Mouse (Mus musculus) cerebellum, postnatal 4 days (tissue): Measurements from ENCODE around the gene Id1.

Experiments
- DNase-seq, 2 experiments: peaks; one replicate each; pipeline ENCODE4 v3.0.0; 2022; ENCODE audit warnings: low spot score in 2 of 2, mixed read lengths in 1 of 2

The Id1 gene

DNA sequence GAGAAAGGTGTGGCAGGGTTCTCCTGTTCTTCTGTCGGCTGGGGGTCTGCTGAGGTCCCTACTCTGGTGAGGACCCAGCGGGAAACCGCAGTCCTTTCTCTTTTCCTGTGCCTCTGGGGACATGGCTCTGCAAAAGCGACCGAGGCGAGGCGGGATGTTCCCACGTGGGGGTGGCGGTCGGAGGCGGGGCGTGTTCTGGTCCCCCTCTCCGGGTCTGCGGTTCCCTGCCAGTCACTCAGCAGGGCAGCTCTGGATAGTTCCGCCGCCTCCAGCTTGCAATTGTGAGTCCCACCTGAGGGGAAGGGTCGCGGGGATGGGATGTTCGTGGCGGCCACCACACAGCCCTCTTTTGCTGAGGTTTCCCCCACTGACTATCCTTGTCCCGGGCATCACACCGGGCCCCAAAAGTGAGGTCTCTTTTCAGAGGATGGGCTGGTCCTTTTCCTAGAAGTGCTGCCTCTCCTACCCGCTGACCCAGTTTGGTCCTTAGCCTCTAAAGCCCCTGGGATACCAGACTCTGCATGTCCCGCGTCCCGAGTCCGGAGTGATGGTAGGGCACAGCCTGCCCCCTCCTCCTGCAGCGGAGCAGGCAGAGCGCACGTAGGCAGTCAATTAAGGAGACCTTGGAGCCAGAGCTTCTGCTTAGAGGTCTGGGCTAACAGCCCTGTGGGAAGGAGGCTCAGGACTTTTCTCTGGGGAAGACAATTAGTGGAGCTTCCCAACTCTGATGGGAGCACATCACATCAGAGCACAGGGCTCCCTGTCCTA is 18.1 kb downstream of the Id1 start, which contains the start of gene Cox4i2:
Gene Cox4i2 (plus strand): TSS at position 230 of the 768 bp plus-strand sequence.
- DNase-seq, result no peak

DNA sequence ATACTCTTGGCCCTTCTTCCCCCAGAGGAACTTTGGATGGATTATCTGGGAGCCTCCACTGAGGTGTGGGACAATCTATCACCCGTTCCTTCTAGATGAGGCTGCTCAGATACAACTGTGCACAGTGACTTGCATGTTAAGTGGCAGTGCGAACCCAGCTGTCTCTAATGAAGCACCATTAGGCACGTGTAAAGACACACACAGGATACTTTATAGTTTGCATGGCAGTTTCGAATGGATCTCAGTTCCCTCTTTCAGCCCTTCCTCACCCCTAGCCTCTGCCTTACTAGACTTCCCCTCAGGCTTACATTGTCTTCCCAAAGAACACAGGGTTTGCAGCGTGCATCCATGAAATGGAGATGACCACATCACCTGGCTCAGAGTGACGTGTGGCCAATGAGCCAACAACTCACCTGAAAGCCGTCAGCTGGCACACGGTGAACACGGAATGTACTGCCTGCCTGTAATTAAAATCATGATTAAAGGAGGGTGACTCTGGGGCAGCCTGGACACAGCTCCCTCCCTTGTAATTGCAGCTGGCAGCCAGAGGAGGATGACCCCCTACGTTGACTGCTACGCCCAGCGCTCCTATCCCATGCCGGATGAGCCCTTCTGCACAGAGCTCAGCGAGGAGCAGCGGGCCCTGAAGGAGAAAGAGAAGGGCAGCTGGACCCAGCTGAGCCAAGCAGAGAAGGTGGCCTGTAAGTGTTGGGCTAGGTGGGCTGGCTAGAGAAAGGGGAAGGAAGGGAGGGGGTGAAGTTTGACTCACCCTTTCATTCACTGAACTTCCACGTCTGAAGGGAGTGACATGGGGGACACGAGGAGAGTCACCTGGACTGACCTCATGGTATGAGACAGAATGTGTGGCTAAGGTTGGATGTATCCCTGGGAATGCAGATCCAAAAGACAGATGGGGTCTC is 20.7 kb downstream of the Id1 start:
- DNase-seq, result no peak

DNA sequence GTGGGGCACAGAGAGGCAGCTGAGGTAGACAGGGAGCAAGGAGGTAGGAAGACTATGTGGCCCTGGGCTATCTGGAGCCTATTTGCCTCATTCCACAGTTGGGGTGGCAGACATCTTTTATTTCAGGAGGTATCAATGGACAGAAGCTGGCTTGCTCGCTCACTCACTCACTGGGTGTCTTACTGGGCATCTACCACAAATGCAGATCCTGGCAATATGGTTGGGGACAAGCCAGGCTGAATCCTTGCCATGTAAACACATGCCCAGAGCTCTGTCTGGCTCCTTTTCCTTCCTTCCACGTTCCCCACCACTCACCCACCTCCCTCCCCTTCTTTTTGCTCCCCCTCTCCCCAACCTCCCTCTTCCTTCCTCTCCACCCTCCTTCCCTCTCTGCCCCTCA is 21.4 kb downstream of the Id1 start:
- peak in 1 of 2 experiments; percentile 25 for DNase-seq

DNA sequence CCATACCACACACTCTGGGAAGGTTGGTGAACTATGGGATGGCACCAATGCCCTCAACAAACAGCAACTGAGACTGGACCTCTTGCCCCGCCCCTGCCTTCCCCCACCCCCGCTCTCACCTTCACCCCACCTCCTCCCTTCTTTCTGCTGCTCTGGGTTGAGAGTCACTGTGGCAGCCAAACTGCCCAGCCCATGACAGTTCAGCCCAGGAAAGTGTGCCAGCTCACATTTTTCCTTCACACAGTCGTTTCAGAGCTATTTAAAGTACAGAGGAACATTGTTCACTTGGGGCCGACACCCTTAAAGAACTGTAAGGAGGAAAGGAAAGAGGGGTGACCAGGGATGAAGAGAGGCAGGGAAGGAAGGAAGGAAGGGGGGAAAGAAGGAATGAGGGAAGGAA is 22.3 kb downstream of the Id1 start:
- DNase-seq, result no peak

DNA sequence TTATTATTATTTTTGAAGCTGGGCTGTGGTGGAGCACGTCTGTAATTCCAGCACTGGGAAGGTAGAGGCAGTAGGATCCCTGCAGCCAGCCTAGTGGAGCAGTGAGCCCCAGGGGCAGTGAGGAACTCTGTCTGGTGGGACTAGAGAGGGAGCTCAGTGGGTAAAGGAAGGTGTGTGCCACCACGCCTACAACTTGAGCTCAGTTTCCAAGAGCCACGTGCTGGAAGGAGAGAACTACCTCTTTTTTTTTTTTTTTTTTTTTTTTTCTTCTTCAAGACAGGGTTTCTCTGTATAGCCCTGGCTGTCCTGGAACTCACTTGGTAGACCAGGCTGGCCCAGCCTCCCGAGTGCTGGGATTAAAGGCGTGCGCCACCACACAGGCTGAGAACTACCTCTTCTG is 27.3 kb downstream of the Id1 start:
- no peak for DNase-seq

DNA sequence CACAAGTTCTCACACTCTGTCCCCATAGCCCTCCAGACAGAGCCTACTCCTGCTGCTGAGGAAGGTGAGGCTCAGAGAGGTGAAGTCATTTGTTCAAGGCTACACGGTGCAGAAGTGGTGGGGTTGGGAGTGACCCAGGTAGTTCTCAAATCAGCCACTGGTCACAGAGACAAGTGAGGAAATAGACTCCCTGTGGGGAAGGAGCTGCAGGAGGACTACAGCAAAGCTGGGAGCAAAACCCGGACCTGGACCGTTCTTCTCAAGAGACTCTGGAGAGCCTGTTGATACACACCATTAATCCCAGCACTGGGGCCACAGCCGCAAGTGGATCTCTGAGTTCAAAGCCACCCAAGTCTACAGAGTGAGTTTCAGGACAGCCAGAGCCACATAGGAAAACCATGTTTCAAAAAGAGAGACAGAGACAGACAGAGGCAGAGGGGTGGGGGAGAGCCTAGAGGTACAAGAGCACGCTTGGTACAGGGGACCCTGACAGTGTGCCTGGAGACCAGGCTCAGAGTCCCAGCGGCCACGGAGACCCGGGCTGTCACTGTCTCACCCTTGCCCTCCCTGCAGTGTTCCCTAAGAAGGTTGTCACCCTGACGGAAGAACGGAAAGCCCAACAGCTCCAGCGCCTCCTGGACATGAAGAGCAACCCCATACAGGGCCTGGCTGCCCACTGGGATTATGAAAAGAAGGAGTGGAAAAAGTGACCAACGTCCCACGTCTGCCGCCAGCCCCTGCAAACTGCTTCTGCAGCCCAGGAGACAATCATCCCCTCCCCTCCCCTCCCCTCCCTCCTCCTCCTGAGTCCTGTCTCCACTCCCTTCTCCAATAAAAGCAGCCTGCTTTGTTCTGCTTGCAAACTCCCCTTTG is 28.4 kb downstream of the Id1 start:
- no peak for DNase-seq

DNA sequence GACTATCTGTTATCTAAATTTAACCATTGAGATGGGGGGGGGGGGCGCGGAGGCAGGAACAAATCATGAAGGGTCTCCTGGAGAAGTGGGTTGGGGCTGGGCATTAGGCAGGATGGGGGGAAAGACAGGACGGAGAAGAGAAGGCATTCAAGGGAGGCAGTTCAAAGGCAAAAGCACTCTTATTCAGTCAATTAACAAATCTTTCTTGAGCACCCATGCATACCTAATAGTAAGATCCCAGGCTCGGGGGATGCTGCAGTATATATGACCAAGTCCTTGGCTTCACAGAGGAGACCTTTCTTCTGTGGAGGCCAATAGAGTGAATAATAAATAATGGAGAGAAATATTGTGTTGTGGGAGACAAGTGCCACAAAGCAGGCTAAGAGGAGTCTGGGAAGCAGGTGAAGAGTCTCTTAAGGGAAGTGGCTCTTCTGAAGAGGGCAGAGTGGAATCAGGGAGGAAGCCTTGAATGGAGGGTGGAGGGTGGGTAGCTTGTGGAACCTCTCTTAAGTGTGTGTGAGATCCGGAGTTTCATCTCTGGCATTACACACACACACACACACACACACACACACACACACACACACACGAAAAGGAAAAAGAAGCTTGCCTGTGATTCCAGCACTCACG is 29.1 kb downstream of the Id1 start:
- DNase-seq, result no peak

DNA sequence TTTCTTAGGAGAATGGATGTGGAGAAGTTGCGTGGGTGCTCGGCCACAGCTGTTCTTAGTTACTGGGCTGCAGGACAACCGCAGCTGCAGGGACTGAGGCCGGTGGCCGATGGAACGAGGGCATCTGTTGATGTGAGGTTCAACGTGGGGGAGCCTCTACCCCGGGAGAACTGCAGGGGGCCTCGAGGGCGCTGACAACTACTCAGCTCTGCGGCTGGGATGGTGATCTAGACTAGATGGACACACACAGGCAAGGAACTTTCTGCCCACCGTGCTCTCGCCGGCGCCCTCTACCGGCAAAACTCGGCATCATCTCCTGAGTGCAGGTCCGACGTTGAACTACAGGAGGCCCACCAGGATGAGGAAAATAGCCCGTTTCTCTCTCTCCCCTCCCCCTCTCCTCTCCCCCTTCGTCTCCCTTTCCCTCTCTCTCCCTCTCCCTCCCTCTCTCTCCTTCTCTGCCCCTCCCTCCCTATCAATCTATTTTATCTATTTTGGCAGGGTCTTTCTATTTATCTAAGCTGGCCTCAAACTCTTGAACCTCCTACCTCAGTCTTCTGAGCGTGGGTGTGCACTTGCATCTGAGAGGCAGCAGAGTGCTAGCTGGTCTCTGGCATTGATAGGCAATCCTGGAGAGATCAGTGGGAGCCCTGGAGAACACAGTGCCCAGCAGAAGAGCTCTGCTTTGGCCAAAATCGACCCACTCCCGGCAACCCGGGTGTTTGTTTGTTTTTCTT is 30.5 kb downstream of the Id1 start:
- peak; percentile 87 to 93 for DNase-seq

DNA sequence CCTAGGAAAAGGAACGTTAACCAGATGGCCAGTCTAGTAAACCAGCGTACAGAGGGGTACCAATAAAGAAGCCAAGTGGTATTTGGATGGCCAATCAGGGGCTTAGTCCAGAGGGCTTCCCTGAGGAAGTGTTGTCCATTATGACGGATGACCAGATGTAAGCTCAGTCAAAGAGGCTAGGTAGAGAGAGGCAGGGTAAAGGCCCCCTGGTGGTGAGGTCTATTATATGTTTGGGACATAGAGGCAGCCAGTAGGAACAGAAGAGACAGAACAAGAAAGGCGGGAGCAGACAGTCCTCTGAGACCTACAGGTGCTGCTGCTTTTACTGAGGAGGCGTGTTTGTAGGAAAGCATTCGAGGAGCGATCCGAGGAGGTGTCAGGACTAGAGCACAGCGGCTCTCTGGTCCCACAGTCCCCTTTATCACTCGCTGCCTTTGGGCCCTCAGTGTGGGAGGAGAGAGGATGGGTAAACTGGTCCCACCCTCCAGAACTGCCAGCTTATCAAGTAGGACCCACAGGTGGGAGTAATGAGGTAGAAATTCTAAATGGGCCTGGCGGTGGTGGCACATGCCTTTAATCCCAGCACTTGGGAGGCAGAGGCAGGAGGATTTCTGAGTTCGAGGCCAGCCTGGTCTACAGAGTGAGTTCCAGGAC is 31.7 kb downstream of the Id1 start:
- peak in 1 of 2 experiments; percentile 15 for DNase-seq

DNA sequence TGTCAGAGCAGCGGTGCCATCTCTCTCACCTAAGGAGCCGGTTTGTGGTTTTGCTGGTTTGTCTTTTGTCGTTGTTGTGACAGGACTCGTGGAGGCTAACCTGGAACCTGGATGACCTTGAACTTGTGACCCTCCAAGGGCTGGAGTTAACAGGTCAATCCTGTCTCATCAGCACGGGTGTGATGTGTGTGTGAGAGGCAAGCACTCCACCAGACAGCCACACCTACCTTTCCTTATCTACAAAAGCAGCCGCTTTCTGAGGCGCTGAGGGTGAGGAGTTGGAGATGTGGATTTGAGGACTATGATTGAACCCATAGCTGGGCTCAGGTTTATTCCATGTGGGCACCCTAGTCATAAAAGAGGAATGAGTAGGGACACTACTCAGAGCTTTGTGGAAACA is 33.6 kb downstream of the Id1 start:
- DNase-seq, result no peak

DNA sequence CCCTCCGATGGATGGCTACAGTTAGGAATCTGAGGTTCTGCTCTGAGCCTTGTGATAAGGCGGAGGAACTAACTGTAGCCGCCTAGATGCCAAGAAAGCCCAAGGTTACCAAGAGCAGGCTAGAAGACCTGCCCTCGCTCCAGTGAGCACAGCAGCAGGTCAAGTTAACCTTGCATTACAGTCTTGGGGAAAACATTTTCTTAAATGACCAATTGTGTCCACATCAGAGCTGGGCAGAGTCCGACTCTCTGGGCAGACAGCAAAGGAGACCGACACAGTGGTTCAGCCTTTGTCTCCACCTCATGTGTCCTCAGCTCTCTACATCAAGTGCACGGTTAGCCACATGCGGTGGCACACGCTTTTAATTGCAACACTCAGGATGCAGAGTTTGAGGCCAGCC is 35.5 kb downstream of the Id1 start:
- DNase-seq, result no peak

DNA sequence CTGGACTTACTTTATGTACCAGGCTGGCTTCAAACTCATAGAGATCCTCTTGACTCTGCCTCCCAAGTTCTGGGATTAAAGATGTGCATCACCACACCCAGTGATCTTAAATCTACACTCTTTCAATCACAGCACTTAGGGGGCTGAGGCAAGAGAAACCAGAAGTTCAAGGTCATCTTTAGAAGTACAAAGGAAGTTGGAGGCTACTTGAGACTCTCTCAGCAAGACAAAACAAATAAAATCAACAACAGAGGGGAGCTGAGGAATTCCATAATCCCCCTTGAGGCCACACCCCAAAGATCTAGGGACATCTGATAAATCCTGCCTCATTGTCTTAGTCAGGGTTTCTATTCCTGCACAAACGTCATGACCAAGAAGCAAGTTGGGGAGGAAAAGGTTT is 36.2 kb downstream of the Id1 start:
- no peak for DNase-seq

DNA sequence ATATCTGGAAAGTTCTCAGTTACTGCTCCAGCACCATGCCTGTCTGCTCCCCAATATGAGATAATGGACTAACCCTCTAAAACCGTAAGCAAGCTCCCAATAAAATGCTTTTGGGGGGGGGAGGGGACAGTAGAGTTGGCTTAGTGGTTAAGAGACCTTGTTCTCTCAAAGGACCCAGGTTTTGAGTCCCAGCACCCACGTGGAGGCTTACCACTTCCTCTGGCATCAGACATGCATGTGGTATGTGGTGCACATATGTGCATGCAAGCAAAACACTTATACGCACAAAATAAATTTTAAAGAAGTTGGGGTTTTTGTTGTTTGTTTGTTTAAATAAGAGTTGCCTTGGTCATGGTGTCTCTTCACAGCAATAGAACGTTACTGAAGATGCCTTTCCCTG is 39.3 kb downstream of the Id1 start:
- DNase-seq, result no peak

DNA sequence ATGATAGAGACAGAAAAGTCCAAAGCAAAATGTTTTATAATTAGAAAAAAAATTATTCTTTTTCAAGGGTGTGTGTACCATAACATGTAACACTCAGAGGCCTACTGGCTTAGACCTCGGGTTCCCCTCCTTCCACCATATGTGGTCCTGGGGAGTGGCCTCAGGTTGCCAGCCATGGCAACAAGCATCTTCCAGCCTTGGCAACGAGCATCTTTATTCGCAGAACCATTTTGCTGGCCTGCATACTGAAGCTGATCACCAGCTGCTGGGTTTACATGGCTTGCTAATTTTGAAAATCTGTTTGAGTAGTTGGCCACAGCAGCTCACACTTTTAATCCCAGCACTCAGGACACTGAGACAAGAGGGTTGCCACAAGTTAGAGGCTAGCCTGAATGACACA is 40.0 kb downstream of the Id1 start:
- no peak for DNase-seq

DNA sequence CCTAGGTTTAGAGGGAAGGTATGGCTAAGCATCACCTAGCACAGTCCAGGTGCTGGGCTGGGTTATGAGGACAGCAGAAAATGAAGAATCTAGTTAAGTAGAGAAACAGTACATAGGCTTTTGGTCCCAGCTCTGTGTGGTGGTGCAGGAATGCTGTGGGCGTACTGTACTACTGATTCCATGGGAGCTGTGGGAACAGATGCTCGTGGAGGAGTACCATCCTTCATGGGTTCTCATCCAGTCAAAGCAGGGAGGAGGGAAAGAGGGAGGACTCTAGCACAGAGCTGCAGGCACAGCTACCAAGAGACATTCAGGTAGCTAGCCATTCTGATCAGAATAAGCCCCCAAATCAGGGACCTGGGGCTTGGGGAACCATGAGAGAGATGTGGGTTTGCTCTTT is 40.4 kb downstream of the Id1 start:
- DNase-seq, result no peak

DNA sequence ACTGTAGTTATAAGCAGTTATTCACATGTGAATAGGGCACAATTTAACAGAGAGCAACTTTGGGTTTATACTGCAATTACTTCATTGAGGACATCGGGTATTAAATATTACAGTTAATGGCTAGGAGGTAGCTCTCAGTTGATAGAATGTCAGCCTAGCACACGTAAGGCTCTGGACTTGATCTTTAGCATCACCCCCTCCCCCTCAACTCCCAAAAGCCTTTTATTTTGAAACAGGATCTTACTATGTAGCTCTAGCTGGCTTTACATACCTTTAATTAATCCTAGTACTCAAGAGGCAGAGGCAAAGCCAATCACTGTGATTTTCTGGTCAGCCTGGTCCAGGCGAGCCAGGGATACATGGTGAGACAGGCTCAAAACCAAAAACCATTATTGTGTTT is 41.0 kb downstream of the Id1 start:
- no peak for DNase-seq

DNA sequence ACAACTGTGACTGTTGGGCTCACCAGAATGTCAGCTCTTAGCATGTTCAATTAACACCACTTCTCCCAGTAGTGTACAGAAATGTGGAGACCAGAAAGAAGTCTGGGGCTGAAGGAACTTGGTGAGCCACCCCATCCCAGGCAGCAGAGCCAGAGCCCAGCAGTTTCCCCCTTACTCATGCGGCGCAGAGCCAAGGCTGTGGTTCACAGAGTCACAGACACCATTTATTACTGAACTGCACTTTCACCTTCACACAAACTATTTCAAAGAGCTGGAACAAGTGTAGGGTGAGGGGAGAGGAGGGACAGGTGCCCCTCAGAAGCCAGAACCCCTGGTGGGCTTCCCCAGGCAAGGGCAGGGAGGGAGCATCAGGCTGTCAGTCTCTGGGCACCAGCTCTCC is 44.4 kb downstream of the Id1 start:
- no peak for DNase-seq

DNA sequence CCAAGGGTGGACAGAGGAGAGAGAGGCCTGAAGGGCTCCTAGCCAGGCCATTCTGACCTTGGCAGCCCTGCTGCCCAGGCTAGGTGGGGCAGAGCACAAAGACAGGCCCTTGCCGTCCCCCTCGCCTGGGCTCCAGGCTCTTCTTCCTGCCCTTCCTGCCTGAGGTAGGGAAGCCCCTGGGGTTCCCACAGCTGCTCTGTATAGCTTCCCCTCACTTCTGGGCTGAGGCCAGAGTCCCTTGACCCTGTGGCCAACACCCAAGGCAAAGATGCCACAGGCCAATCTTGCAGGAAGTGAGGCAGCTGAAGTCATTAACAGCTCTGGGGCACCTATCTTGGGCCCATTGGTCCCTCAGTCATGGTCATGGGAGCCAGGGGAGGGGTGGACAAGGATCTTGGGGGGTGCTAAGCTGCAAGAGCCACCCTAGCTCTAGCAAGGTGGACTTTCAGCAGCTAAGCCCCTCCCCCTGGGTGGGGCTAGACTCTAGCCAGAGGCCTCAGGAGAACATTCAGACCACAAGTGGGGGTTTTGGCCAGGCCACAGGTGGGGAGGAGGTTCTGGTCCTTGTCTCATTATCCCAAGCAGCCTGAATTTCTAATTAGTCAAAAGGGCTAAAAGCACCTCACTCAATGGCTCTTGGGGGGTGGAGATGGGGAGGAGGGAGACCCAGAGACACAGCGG is 45.1 kb downstream of the Id1 start:
- DNase-seq, result no peak

DNA sequence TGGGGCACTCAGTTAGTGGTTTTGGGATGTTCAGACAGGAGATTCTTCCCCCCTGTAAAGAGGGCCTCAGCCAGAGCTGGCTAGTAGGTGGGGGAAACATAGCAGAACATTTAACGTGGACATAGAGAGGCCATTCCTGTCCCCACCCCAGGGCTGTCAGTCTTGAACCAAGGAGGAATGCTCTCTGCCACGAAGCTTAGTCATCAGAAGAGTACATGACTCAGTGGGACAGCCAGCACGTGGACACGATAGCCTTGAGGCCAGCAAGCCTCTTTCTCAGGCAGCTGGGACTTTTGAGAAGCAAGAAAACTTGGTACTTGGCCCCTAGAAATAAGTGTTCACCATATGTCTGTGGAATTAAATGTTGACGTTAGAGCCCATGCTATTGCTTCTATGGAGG is 46.6 kb downstream of the Id1 start:
- no peak for DNase-seq

DNA sequence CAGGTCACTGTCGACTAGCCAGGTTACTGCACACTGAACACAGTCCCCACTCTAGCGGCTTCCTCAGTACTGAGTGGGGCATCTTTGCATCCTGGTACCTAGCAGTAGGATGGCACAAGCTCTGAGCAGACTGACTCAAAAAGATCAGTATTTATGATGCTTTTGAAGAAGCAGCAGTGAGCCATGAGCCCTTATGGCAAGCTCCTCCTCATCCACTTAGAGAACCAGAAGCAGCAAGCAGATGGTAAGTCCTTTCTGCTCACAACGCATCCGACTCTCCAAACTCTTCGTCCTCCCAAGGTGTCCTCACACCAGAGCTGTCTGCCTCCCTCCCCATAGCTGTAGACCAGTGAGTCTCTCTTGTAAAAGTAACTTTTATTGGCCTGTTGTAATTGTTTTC is 47.2 kb downstream of the Id1 start:
- DNase-seq, result no peak
